Mouse (Mus musculus) ES-E14 (cell line): Measurements from ENCODE around the gene St8sia1. TPM values are rescaled to one million over a fixed set of nuclear protein-coding genes. Genes with fewer than 3 reads are reported as not detected.
A peak's percentile ranks its signal among the peaks of the same experiment; 100 is the strongest.

Experiments
- DNase-seq: peaks from one replicate; pipeline ENCODE4 v3.0.0-alpha.2; 2013; ENCODE audit warnings: low read depth, low spot score
- H3K27ac ChIP-seq: 2 replicates; pipeline ENCODE4 v1.5.1; 2012; ENCODE audit warnings: low read depth, mild to moderate bottlenecking, low read length, moderate library complexity, mixed read lengths; ENCODE audit not compliant: poor library complexity, insufficient read depth, severe bottlenecking
- H3K36me3 ChIP-seq: 2 replicates; pipeline ENCODE4 v1.6.1; 2012; ENCODE audit warnings: mild to moderate bottlenecking, low read length, moderate library complexity, mixed read lengths; ENCODE audit not compliant: control insufficient read depth, poor library complexity, insufficient read depth, severe bottlenecking
- H3K4me1 ChIP-seq, 2 experiments: fragments of 150-350 bp in 1 of 2; sonication (generic) in 1 of 2; 2 replicates each; pipeline ENCODE4 v1.6.1; 2012; ENCODE audit warnings: low read length in 2 of 2, mild to moderate bottlenecking in 1 of 2, mixed read lengths in 1 of 2; ENCODE audit not compliant: control insufficient read depth in 2 of 2, insufficient read depth in 2 of 2, poor library complexity in 1 of 2
- H3K4me3 ChIP-seq, 2 experiments: fragments of 150-350 bp in 1 of 2; sonication (generic) in 1 of 2; 2 replicates each; pipeline ENCODE4 v1.5.1; 2012; ENCODE audit warnings: low read length in 2 of 2, low read depth in 1 of 2, mild to moderate bottlenecking in 1 of 2, mixed read lengths in 1 of 2; ENCODE audit not compliant: insufficient read depth in 1 of 2, poor library complexity in 1 of 2, severe bottlenecking in 1 of 2
- H3K9ac ChIP-seq: 2 replicates; pipeline ENCODE4 v1.6.1; 2012; ENCODE audit warnings: low read depth, mild to moderate bottlenecking, low read length, mixed read lengths; ENCODE audit not compliant: poor library complexity, insufficient read depth, severe bottlenecking
- H3K9me3 ChIP-seq: fragments of 150-350 bp; sonication (generic); 2 replicates; pipeline ENCODE4 v1.6.1; 2012; ENCODE audit warnings: low read depth, mild to moderate bottlenecking, low read length; ENCODE audit not compliant: control insufficient read depth, insufficient read depth
- CHD2 ChIP-seq: IDR thresholded peaks from 2 replicates; pipeline ENCODE4 v1.6.1; 2014; ENCODE audit warnings: mild to moderate bottlenecking, low read depth, low read length, inconsistent platforms
- HCFC1 ChIP-seq: IDR thresholded peaks from 2 replicates; pipeline ENCODE4 v1.6.1; 2012; ENCODE audit warnings: low read length, inconsistent platforms, borderline replicate concordance; ENCODE audit not compliant: insufficient read depth
- MAFK ChIP-seq: IDR thresholded peaks from 2 replicates; pipeline ENCODE4 v1.6.1; 2014; ENCODE audit warnings: mild to moderate bottlenecking, low read depth, low read length, inconsistent platforms; ENCODE audit not compliant: insufficient read depth
- ZC3H11A ChIP-seq: IDR thresholded peaks from 2 replicates; pipeline ENCODE4 v1.6.1; 2012; ENCODE audit warnings: low read depth, mild to moderate bottlenecking, inconsistent platforms, low read length, borderline replicate concordance
- ZNF384 ChIP-seq: IDR thresholded peaks from 2 replicates; pipeline ENCODE4 v1.6.1; 2012; ENCODE audit warnings: low read depth, low read length, inconsistent platforms
- in situ Hi-C, 2 experiments: fragments of 600-800 bp; cut with MboI; formaldehyde crosslinking; loops; one replicate each; pipeline ENCODE4 v1.15.1; 2025; ENCODE audit warnings: low sequenced_read_pairs in 2 of 2, inconsistent platforms in 1 of 2; ENCODE audit not compliant: unreplicated experiment in 2 of 2
- total RNA-seq: library from RNA; depleted of rRNA; stranded (reverse); fragments of 300-350 nt; gene quantifications from 2 replicates; pipeline ENCODE4 v1.2.3, GENCODE M21; 2012; rRNA removed

St8sia1 gene
- total RNA-seq, 1 experiment, result 8.2 TPM

- H3K4me1 ChIP-seq, result peaks cover 0 to 6% of the 10 kb centered on the region in 2 experiments; a peak in 2 of 4 replicates
- in situ Hi-C loops, result no loop called here
- H3K9ac ChIP-seq, result no peak overlapping the region
- no peaks in the 10 kb centered on the region for H3K9me3 ChIP-seq
- H3K4me3 ChIP-seq, result no peak overlapping the region
- H3K36me3 ChIP-seq, result peaks cover 2% of the 10 kb centered on the region; the same call in 1 of the 2 replicates
- DNase-seq, result no peak
- no peak overlapping the region for H3K27ac ChIP-seq
- TF ChIP-seq ZC3H11A, result no peak
- TF ChIP-seq ZNF384, result no peak
- TF ChIP-seq CHD2, result no peak
- no peak for TF ChIP-seq MAFK
- TF ChIP-seq HCFC1, result no peak
Observed at GRCm38 (mm10) chr6:142779045-142779811, 185.0 kb downstream of the St8sia1 start.

- TF ChIP-seq HCFC1, result no peak
- Histone ChIP-seq H3K4me1 (peaks cover 0 to 6% of the 10 kb centered on the region in 2 experiments; a peak in 2 of 4 replicates), H3K36me3 (peaks cover 12% of the 10 kb centered on the region; the same call in 1 of the 2 replicates), H3K9me3 (no peaks in the 10 kb centered on the region), H3K27ac (no peak overlapping the region), H3K4me3 (no peak overlapping the region), H3K9ac (no peak overlapping the region)
- no peak for DNase-seq
- in situ Hi-C loops, result no loop called here
Observed at GRCm38 (mm10) chr6:142776935-142777334, 187.3 kb downstream of the St8sia1 start.

- DNase-seq, result no peak
- Histone ChIP-seq H3K36me3 (peaks cover 28% of the 10 kb centered on the region), H3K9me3 (no peaks in the 10 kb centered on the region), H3K27ac (no peak overlapping the region), H3K9ac (no peak overlapping the region), H3K4me3 (no peak overlapping the region), H3K4me1 (peaks cover 0 to 6% of the 10 kb centered on the region in 2 experiments; a peak in 1 of 4 replicates)
- TF ChIP-seq ZNF384, result no peak
- peak; percentile 54; the same call in 1 of the 2 replicates for TF ChIP-seq MAFK
- in situ Hi-C loops, result no loop called here
Observed at GRCm38 (mm10) chr6:142773566-142773965, 190.7 kb downstream of the St8sia1 start.

GRCm38 (mm10) chr6:142771643-142772042 is 192.6 kb downstream of the St8sia1 start:
- no peak overlapping the region for H3K27ac ChIP-seq
- peaks cover 0 to 6% of the 10 kb centered on the region in 2 experiments; a peak in 1 of 4 replicates for H3K4me1 ChIP-seq
- peaks cover 38% of the 10 kb centered on the region for H3K36me3 ChIP-seq
- in situ Hi-C loops, result no loop called here
- H3K9ac ChIP-seq, result no peak overlapping the region
- no peaks in the 10 kb centered on the region for H3K9me3 ChIP-seq
- TF ChIP-seq MAFK (no peak), HCFC1 (no peak), ZC3H11A (no peak), CHD2 (no peak), ZNF384 (no peak)
- no peak for DNase-seq
- H3K4me3 ChIP-seq, result no peak overlapping the region

Other genes starting within 250 kb of the St8sia1 start
- 50.3 and 61.0 TPM in 2 replicates for gene Cmas, start 207.8 kb downstream of the St8sia1 start, total RNA-seq
- gene Sult6b2, start 159.9 kb downstream of the St8sia1 start, total RNA-seq, result 0.16 and 0.31 TPM in 2 replicates
- gene C2cd5, start 135.7 kb upstream of the St8sia1 start, total RNA-seq, result 26.5 and 36.7 TPM in 2 replicates
- 75.7 and 82.5 TPM in 2 replicates for gene Etnk1, start 202.8 kb upstream of the St8sia1 start, total RNA-seq